Mouse (Mus musculus) neural tube, embryonic 14.5 days (tissue): ENCODE measurements at regions not wholly inside any gene's neighbourhood (a gene's known extent, or its start where the extent isn't known, plus 50 kb on each side); places are given as distances from the start of the nearest gene placed in this dataset.
"Not testable (repeated sequence)": the region's sequence is repeated elsewhere in the genome, so short reads cannot be mapped to it uniquely, and the experiment has no call there.

ENCODE experiments used
- ATAC-seq: fragments of 200-750 bp; cut with Nextera tagmentation; 2 replicates; pipeline ENCODE4 v1.8.0; 2017; ENCODE audit warnings: low read depth, mild to moderate bottlenecking, moderate TSS enrichment, moderate library complexity
- H3K27ac ChIP-seq: fragments of 300-500 bp; sonication (generic); 2 replicates; pipeline ENCODE4 v1.5.1; 2014; ENCODE audit warnings: low read depth, mild to moderate bottlenecking, control low read depth, low read length, moderate library complexity, mixed read lengths
- H3K27me3 ChIP-seq: fragments of 300-500 bp; sonication (generic); 2 replicates; pipeline ENCODE4 v1.6.1; 2014; ENCODE audit warnings: low read length; ENCODE audit not compliant: control insufficient read depth, insufficient read depth
- H3K36me3 ChIP-seq: fragments of 300-500 bp; sonication (generic); 2 replicates; pipeline ENCODE4 v1.6.1; 2014; ENCODE audit warnings: low read length, mixed read lengths; ENCODE audit not compliant: control insufficient read depth, insufficient read depth
- H3K4me1 ChIP-seq: fragments of 300-500 bp; sonication (generic); 2 replicates; pipeline ENCODE4 v1.6.1; 2014; ENCODE audit warnings: low read length; ENCODE audit not compliant: control insufficient read depth, insufficient read depth
- H3K4me2 ChIP-seq: fragments of 300-500 bp; sonication (generic); 2 replicates; pipeline ENCODE4 v1.6.1; 2014; ENCODE audit warnings: mild to moderate bottlenecking, low read depth, low read length, control low read depth
- H3K4me3 ChIP-seq: fragments of 300-500 bp; sonication (generic); 2 replicates; pipeline ENCODE4 v1.5.1; 2014; ENCODE audit warnings: low read depth, low read length, control low read depth, mixed read lengths
- H3K9ac ChIP-seq: fragments of 300-500 bp; sonication (generic); replicated peaks from 2 replicates; pipeline ENCODE4 v1.6.1; 2014; ENCODE audit warnings: low read depth, mild to moderate bottlenecking, control low read depth, low read length, mixed read lengths
- H3K9me3 ChIP-seq: fragments of 300-500 bp; sonication (generic); 2 replicates; pipeline ENCODE4 v1.6.1; 2016; ENCODE audit warnings: low read length; ENCODE audit not compliant: control insufficient read depth
- WGBS: fragments of 180-500 bp; shearing (Covaris S2); extraction: QIAGEN DNeasy Blood & Tissue Kit; methylation state at CpG from one replicate; pipeline ENCODE4 v1.1.7; 2014; 5-methylcytosine and 5-hydroxymethylcytosine counted together

GRCm38 (mm10) chr16:73543651-73544050 lies 868.0 kb downstream of the Robo2 start:
- no peak overlapping the region for H3K9ac ChIP-seq
- H3K4me3 ChIP-seq = no peak overlapping the region
- no peak overlapping the region for H3K27ac ChIP-seq
- ATAC-seq = no peak
- no peak overlapping the region for H3K4me2 ChIP-seq
- no peaks in the 10 kb centered on the region for H3K27me3 ChIP-seq
- no peaks in the 10 kb centered on the region for H3K9me3 ChIP-seq
- 92% methylated on average over 3 of the region's 3 CpGs for WGBS
- no peaks in the 10 kb centered on the region for H3K4me1 ChIP-seq
- no peaks in the 10 kb centered on the region for H3K36me3 ChIP-seq

DNA sequence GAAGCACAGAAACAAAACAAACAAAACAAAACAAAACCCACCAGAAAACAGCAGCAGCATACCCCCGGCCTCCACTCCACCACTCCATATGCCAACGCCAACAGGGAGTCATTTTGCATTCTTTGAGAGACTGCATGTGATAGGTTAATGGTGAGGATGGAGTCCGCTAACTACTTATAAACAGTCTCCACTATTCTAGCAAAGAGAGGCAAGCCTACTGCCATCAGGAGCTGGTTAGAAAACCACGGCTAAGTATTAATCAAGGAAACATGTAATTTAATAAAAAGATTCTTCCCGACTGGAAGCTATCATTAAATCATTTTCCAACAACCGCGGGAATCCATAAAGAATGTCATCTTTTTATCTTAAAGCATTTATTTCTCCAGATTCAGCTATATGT lies 873.6 kb downstream of the Robo2 start:
- no peaks in the 10 kb centered on the region for H3K9me3 ChIP-seq
- ATAC-seq = no peak
- no peak overlapping the region for H3K27ac ChIP-seq
- 88% methylated on average over 7 of the region's 7 CpGs for WGBS
- H3K27me3 ChIP-seq = no peaks in the 10 kb centered on the region
- H3K36me3 ChIP-seq = no peaks in the 10 kb centered on the region
- no peak overlapping the region for H3K4me3 ChIP-seq
- no peaks in the 10 kb centered on the region for H3K4me1 ChIP-seq
- no peak overlapping the region for H3K9ac ChIP-seq
- H3K4me2 ChIP-seq = no peak overlapping the region

- Histone ChIP-seq H3K4me2 (no peak overlapping the region), H3K36me3 (no peaks in the 10 kb centered on the region), H3K27me3 (no peaks in the 10 kb centered on the region), H3K9ac (no peak overlapping the region), H3K27ac (no peak overlapping the region), H3K4me3 (no peak overlapping the region), H3K4me1 (no peaks in the 10 kb centered on the region), H3K9me3 (no peaks in the 10 kb centered on the region)
- WGBS = 88% methylated on average over 7 of the region's 7 CpGs
- no peak for ATAC-seq
Measured at GRCm38 (mm10) chr16:73537541-73537940, 874.1 kb downstream of the Robo2 start.

DNA sequence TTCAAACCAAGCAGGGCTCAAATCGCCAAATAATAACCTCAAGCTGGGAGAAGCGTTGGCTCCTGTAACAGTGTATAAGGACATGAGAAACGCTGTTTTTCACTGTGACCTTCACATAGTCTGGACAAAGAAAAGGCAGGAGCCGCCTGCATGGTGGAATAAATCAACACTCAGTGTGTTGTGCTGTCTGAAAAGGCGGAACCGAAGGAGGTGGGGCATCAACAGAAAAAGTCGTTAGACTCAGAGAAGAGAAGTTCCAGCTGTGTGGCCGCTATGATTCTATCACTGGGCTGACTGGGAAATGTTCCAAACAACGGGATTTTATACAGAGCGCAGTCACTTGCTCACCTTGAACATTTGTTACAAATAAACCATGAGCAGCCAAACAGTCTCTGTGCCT lies 881.4 kb downstream of the Robo2 start:
- no peak overlapping the region for H3K9ac ChIP-seq
- no peaks in the 10 kb centered on the region for H3K9me3 ChIP-seq
- H3K4me2 ChIP-seq = peak overlapping the region; percentile 40
- H3K36me3 ChIP-seq = no peaks in the 10 kb centered on the region
- peaks cover 3% of the 10 kb centered on the region; the same call in 1 of the 2 replicates for H3K4me1 ChIP-seq
- H3K27me3 ChIP-seq = no peaks in the 10 kb centered on the region
- H3K4me3 ChIP-seq = no peak overlapping the region
- ATAC-seq = peak; percentile 78; the same call in 1 of the 2 replicates
- 7% methylated on average over 10 of the region's 10 CpGs for WGBS
- no peak overlapping the region for H3K27ac ChIP-seq

DNA sequence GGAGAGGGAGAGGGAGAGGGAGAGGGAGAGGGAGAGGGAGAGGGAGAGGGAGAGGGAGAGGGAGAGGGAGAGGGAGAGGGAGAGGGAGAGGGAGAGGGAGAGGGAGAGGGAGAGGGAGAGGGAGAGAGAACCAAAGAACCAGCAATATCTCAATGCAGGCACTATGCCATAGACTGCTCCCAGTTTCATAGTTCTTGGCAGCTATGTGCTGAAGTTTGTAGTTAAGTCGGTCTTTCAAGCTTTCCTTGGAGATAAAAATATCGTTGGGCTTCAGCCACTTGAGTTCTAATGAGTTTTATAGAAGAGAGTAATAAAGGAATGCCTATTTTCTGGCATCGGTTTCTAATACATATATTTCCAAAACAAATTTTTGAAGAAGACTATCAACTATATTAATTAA lies 888.7 kb downstream of the Robo2 start:
- not testable (repeated sequence) for H3K4me2 ChIP-seq, H3K9ac ChIP-seq, H3K4me1 ChIP-seq, H3K36me3 ChIP-seq, H3K4me3 ChIP-seq, H3K27me3 ChIP-seq, H3K27ac ChIP-seq, ATAC-seq, H3K9me3 ChIP-seq
- WGBS = 89% methylated on average over 3 of the region's 3 CpGs

DNA sequence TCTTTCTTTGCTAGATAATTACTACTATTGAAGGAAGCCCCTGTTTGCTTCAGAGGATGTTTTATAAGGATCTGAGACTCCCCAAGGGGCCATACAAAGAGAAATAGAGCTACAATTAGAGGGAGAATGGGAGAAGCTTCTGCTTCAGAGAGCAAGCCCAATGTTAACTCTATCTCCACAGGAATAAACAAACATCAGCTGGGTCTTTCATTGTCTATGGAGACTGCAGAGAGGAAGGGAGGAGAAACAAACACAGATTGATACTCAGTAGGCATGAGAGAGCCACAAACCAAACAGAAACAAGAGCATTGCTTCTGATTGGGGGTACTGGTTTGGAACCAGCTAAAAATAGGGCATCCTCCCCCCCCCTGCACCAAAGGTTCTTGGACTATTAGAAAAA lies 906.9 kb downstream of the Robo2 start:
- H3K4me1 ChIP-seq = no peaks in the 10 kb centered on the region
- H3K27ac ChIP-seq = no peak overlapping the region
- no peak overlapping the region for H3K4me3 ChIP-seq
- no peaks in the 10 kb centered on the region for H3K9me3 ChIP-seq
- no peak overlapping the region for H3K9ac ChIP-seq
- no peak overlapping the region for H3K4me2 ChIP-seq
- H3K36me3 ChIP-seq = no peaks in the 10 kb centered on the region
- no peaks in the 10 kb centered on the region for H3K27me3 ChIP-seq
- ATAC-seq = no peak

GRCm38 (mm10) chr16:73498636-73499208 lies 912.9 kb downstream of the Robo2 start:
- Histone ChIP-seq H3K27me3 (no peaks in the 10 kb centered on the region), H3K36me3 (no peaks in the 10 kb centered on the region), H3K4me3 (no peak overlapping the region), H3K9ac (no peak overlapping the region), H3K4me2 (no peak overlapping the region), H3K9me3 (no peaks in the 10 kb centered on the region), H3K27ac (no peak overlapping the region), H3K4me1 (no peaks in the 10 kb centered on the region)
- peak; percentile 66; the same call in 1 of the 2 replicates for ATAC-seq
- 7% methylated on average over 1 of the region's 1 CpGs for whole genome bisulfite sequencing

GRCm38 (mm10) chr16:73483214-73483856 lies 928.3 kb downstream of the Robo2 start:
- 80% methylated on average over 2 of the region's 2 CpGs for WGBS
- Histone ChIP-seq H3K27me3 (no peaks in the 10 kb centered on the region), H3K9ac (no peak overlapping the region), H3K4me1 (no peaks in the 10 kb centered on the region), H3K4me3 (no peak overlapping the region), H3K36me3 (no peaks in the 10 kb centered on the region), H3K9me3 (no peaks in the 10 kb centered on the region), H3K4me2 (no peak overlapping the region), H3K27ac (no peak overlapping the region)
- ATAC-seq = no peak

GRCm38 (mm10) chr16:73482176-73482575 lies 929.4 kb downstream of the Robo2 start:
- no peaks in the 10 kb centered on the region for H3K36me3 ChIP-seq
- no peaks in the 10 kb centered on the region for H3K9me3 ChIP-seq
- H3K27me3 ChIP-seq = no peaks in the 10 kb centered on the region
- H3K4me2 ChIP-seq = no peak overlapping the region
- no peaks in the 10 kb centered on the region for H3K4me1 ChIP-seq
- ATAC-seq = no peak
- 58% methylated on average over 6 of the region's 6 CpGs for WGBS
- H3K27ac ChIP-seq = no peak overlapping the region
- H3K9ac ChIP-seq = no peak overlapping the region
- H3K4me3 ChIP-seq = no peak overlapping the region
